9 mouse cellular contexts compared by ENCODE assay signal in the genomic region with DNA sequence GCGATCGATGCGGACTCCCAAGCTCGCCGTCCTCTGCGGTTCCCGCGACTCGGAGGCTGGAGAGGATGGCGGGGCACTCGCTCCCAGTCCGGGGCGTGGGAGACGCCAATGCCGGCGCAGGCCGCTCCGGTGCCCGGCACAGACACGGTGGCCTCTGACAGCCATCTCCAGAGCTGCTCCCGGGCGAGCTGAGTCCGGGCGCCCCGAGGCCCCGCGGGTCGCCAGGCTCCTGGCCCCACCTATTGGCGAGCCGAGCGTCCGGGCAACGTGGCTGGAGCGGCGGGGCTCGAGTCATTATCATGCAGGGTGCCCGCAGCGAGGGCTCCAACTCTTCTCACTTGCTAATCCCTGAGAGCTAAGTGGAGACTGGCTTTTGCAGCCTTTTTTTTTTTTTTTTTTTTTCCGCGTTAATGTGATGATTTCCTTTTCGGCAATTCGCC. TPM values are rescaled to one million over a fixed set of nuclear protein-coding genes. Genes with fewer than 3 reads are reported as not detected.
DNase-seq lines count a peak whose midpoint lies in the region; ATAC-seq and TF ChIP-seq lines count a peak whose summit lies in the region.
"Had no signal": no experiment of that assay in that cellular context is flagged by ENCODE, and none has a peak within 500 bp of the region (broad histone marks: within the 10 kb centered on the region; RNA-seq: fewer than 3 reads in every experiment).

No protein-coding gene starts in this region.

- H3K36me3 ChIP-seq in lung, embryonic 14.5 days (ENCODE audit: insufficient read depth), result no peaks in the 10 kb centered on the region
- H3K36me3 ChIP-seq in liver, embryonic 16.5 days (ENCODE audit: control insufficient read depth, insufficient read depth), result no peaks in the 10 kb centered on the region

- peak; percentile 76 for ATAC-seq in lung, embryonic 14.5 days (ENCODE audit: insufficient read depth)
- ATAC-seq in liver, embryonic 16.5 days (ENCODE audit: low read depth), result no peak
- ATAC-seq: Patski had no signal

- no peaks in the 10 kb centered on the region for H3K9me3 ChIP-seq in lung, embryonic 14.5 days (ENCODE audit: low read depth, low read length)
- no peaks in the 10 kb centered on the region for H3K9me3 ChIP-seq in liver, embryonic 16.5 days (replicated peaks; ENCODE audit: control insufficient read depth, low read length)

- peak overlapping the region; percentile 67 for H3K4me3 ChIP-seq in lung, embryonic 14.5 days (ENCODE audit: low read depth, low read length)
- peak overlapping the region; percentile 85 for H3K4me3 ChIP-seq in layer of hippocampus, adult 2 months
- H3K4me3 ChIP-seq in liver, embryonic 16.5 days (ENCODE audit: low read depth, low read length), result peak overlapping the region; percentile 29

- peak overlapping the region; percentile 44 for H3K9ac ChIP-seq in lung, embryonic 14.5 days
- no peak overlapping the region for H3K9ac ChIP-seq in liver, embryonic 16.5 days (ENCODE audit: low read depth, low read length)

- H3K4me1 ChIP-seq in lung, embryonic 14.5 days (ENCODE audit: insufficient read depth), result no peaks in the 10 kb centered on the region
- no peaks in the 10 kb centered on the region; the same call in 1 of the 2 replicates for H3K4me1 ChIP-seq in liver, embryonic 16.5 days (ENCODE audit: control insufficient read depth, low read depth, low read length)

- no peak overlapping the region for H3K27ac ChIP-seq in lung, embryonic 14.5 days (ENCODE audit: low read depth)
- peak overlapping the region; percentile 86 for H3K27ac ChIP-seq in layer of hippocampus, adult 2 months
- H3K27ac ChIP-seq in liver, embryonic 16.5 days (ENCODE audit: low read length), result no peak overlapping the region

- peak overlapping the region; percentile 96 for H3K4me2 ChIP-seq in lung, embryonic 14.5 days
- peak overlapping the region; percentile 42 for H3K4me2 ChIP-seq in liver, embryonic 16.5 days (ENCODE audit: low read depth, low read length)

- peak; percentile 54 for DNase-seq in lung, embryonic 14.5 days
- no peak for DNase-seq in lung, postnatal 36 days
- DNase-seq in cerebellum, postnatal 36 days, result peak; percentile 77 to 79
- DNase-seq in frontal cortex, postnatal 25 days (ENCODE audit: low spot score in 2 of 2), result peak; percentile 44 to 53
- peak; percentile 38 to 45 for DNase-seq in layer of hippocampus, adult 2 months (ENCODE audit: low spot score in 2 of 2)
- DNase-seq in right cerebral cortex, adult 2 months (ENCODE audit: low spot score in 2 of 2), result peak; percentile 57 to 70
- no peak for DNase-seq in natural killer cell, adult 2 months (ENCODE audit: low spot score in 2 of 2)

- TF ChIP-seq CTCF in lung, embryonic 14.5 days (IDR thresholded peaks at IDR 0.05; ENCODE audit: low read depth), result no peak
- TF ChIP-seq CTCF in layer of hippocampus, adult 2 months (conservative IDR thresholded peaks at IDR 0.05), result 0 out of 2 replicates have a peak, but pooled peaks have one; percentile 14

- peaks cover 16% of the 10 kb centered on the region; the same call in 1 of the 2 replicates for H3K27me3 ChIP-seq in lung, embryonic 14.5 days (ENCODE audit: insufficient read depth, low read length)
- peaks cover 38% of the 10 kb centered on the region for H3K27me3 ChIP-seq in liver, embryonic 16.5 days (ENCODE audit: control insufficient read depth, insufficient read depth, low read depth, low read length)

- under 1% methylated on average over 42 of the region's 42 CpGs for WGBS in lung, embryonic 14.5 days
- 1% methylated on average over 42 of the region's 42 CpGs for WGBS in liver, embryonic 16.5 days (ENCODE audit: insufficient replicate concordance)

RNA-seq across cellular contexts. Expression of a gene that starts 1.8 kb away (rescaled TPM):
- 0.77 and 1.4 TPM in 2 replicates for polyA plus RNA-seq in lung, embryonic 14.5 days (2014; fragmentation: Nextera tagmentation; extraction: Ambion mirVana)
- 10 to 100 TPM; 15.2 to 17.7 TPM for total RNA-seq in layer of hippocampus, adult 2 months (2021)
- not detected in 2 replicates for polyA plus RNA-seq in liver, embryonic 16.5 days (2015; fragmentation: Nextera tagmentation; extraction: Ambion mirVana)
- polyA plus RNA-seq: Patski had no signal

Comparison
In these comparisons a context has a peak if more than half of its experiments do, and no peak if none do; other contexts are left out.
1. DNase-seq: peak in lung, embryonic 14.5 days (single experiment), cerebellum, postnatal 36 days (2 of 2), frontal cortex, postnatal 25 days (2 of 2), layer of hippocampus, adult 2 months (2 of 2) and right cerebral cortex, adult 2 months (2 of 2); none in lung, postnatal 36 days (single experiment) and natural killer cell, adult 2 months (0 of 2).
2. H3K4me3 ChIP-seq: peak in every context shown above with its lines; median percentile 85 in layer of hippocampus, adult 2 months; 67 in lung, embryonic 14.5 days; 29 in liver, embryonic 16.5 days.